Mouse (Mus musculus): ENCODE data around the gene Acrbp. TPM values are rescaled to one million over a fixed set of nuclear protein-coding genes. Genes with fewer than 3 reads are reported as not detected.

Acrbp gene
- polyA plus RNA-seq, 1 experiment from 2014 or later = 8.0 TPM

Small RNA genes lying within 50 kb of the gene (microRNA-seq; reads per million reads assigned to microRNA genes)
- gene Mir7045 = not detected

Other genes with a start within 250 kb of the Acrbp start
- 8.5 and 9.3 TPM in 2 replicates for gene Spsb2, start 241.0 kb upstream of the Acrbp start, polyA plus RNA-seq (2016; fragmentation: Nextera tagmentation; extraction: Ambion mirVana)
- 1,456 and 1,625 TPM in 2 replicates for gene Tpi1, start 235.4 kb upstream of the Acrbp start, polyA plus RNA-seq (2016; fragmentation: Nextera tagmentation; extraction: Ambion mirVana)
- gene Usp5, start 220.2 kb upstream of the Acrbp start, polyA plus RNA-seq (2016; fragmentation: Nextera tagmentation; extraction: Ambion mirVana) = 145 and 151 TPM in 2 replicates
- 150 and 179 TPM in 2 replicates for gene Cdca3, start 220.1 kb upstream of the Acrbp start, polyA plus RNA-seq (2016; fragmentation: Nextera tagmentation; extraction: Ambion mirVana)
- 2.4 and 5.2 TPM in 2 replicates for gene Gnb3, start 209.4 kb upstream of the Acrbp start, polyA plus RNA-seq (2016; fragmentation: Nextera tagmentation; extraction: Ambion mirVana)
- 10.7 and 13.4 TPM in 2 replicates for gene P3h3, start 191.9 kb upstream of the Acrbp start, polyA plus RNA-seq (2016; fragmentation: Nextera tagmentation; extraction: Ambion mirVana)
- 1.1 and 1.2 TPM in 2 replicates for gene Gpr162, start 185.7 kb upstream of the Acrbp start, polyA plus RNA-seq (2016; fragmentation: Nextera tagmentation; extraction: Ambion mirVana)
- gene Cd4, start 161.5 kb upstream of the Acrbp start, polyA plus RNA-seq (2016; fragmentation: Nextera tagmentation; extraction: Ambion mirVana) = 0.05 TPM in 1 of 2 replicates, not detected in the other
- gene Lag3, start 138.0 kb upstream of the Acrbp start, polyA plus RNA-seq (2016; fragmentation: Nextera tagmentation; extraction: Ambion mirVana) = 1.2 and 2.8 TPM in 2 replicates
- 123 and 174 TPM in 2 replicates for gene Ptms, start 129.6 kb upstream of the Acrbp start, polyA plus RNA-seq (2016; fragmentation: Nextera tagmentation; extraction: Ambion mirVana)
- gene Mlf2, start 118.3 kb upstream of the Acrbp start, polyA plus RNA-seq (2016; fragmentation: Nextera tagmentation; extraction: Ambion mirVana) = 363 and 402 TPM in 2 replicates
- gene Cops7a, start 84.2 kb upstream of the Acrbp start, polyA plus RNA-seq (2016; fragmentation: Nextera tagmentation; extraction: Ambion mirVana) = 173 and 178 TPM in 2 replicates
- 0.14 TPM in 1 of 2 replicates, not detected in the other for gene Pianp, start 53.0 kb upstream of the Acrbp start, polyA plus RNA-seq (2016; fragmentation: Nextera tagmentation; extraction: Ambion mirVana)
- 7.9 and 14.2 TPM in 2 replicates for gene Zfp384, start 40.5 kb upstream of the Acrbp start, polyA plus RNA-seq (2016; fragmentation: Nextera tagmentation; extraction: Ambion mirVana)
- gene Ing4, start 9.9 kb upstream of the Acrbp start, polyA plus RNA-seq (2016; fragmentation: Nextera tagmentation; extraction: Ambion mirVana) = 74.4 and 84.5 TPM in 2 replicates
- 0.37 and 0.38 TPM in 2 replicates for gene Lpar5, start 18.2 kb downstream of the Acrbp start, polyA plus RNA-seq (2016; fragmentation: Nextera tagmentation; extraction: Ambion mirVana)
- gene Chd4, start 46.3 kb downstream of the Acrbp start, polyA plus RNA-seq (2016; fragmentation: Nextera tagmentation; extraction: Ambion mirVana) = 75.0 and 88.6 TPM in 2 replicates
- gene Nop2, start 82.2 kb downstream of the Acrbp start, polyA plus RNA-seq (2016; fragmentation: Nextera tagmentation; extraction: Ambion mirVana) = 73.2 and 92.7 TPM in 2 replicates
- gene Iffo1, start 95.6 kb downstream of the Acrbp start, polyA plus RNA-seq (2016; fragmentation: Nextera tagmentation; extraction: Ambion mirVana) = 11.7 and 11.9 TPM in 2 replicates
- gene Gapdh, start 116.8 kb downstream of the Acrbp start, polyA plus RNA-seq (2016; fragmentation: Nextera tagmentation; extraction: Ambion mirVana) = 3,676 and 4,272 TPM in 2 replicates
- 128 and 140 TPM in 2 replicates for gene Ncapd2, start 142.0 kb downstream of the Acrbp start, polyA plus RNA-seq (2016; fragmentation: Nextera tagmentation; extraction: Ambion mirVana)
- 246 and 251 TPM in 2 replicates for gene Mrpl51, start 142.1 kb downstream of the Acrbp start, polyA plus RNA-seq (2016; fragmentation: Nextera tagmentation; extraction: Ambion mirVana)
- gene Vamp1, start 165.9 kb downstream of the Acrbp start, polyA plus RNA-seq (2016; fragmentation: Nextera tagmentation; extraction: Ambion mirVana) = 3.4 TPM in 2 replicates
- 2.7 and 3.1 TPM in 2 replicates for gene Tapbpl, start 182.2 kb downstream of the Acrbp start, polyA plus RNA-seq (2016; fragmentation: Nextera tagmentation; extraction: Ambion mirVana)
- 1.3 and 2.1 TPM in 2 replicates for gene Cd27, start 187.3 kb downstream of the Acrbp start, polyA plus RNA-seq (2016; fragmentation: Nextera tagmentation; extraction: Ambion mirVana)
- 0.09 TPM in 1 of 2 replicates, not detected in the other for gene Tuba3a, start 236.4 kb downstream of the Acrbp start, polyA plus RNA-seq (2016; fragmentation: Nextera tagmentation; extraction: Ambion mirVana)